Mouse (Mus musculus): Measurements from ENCODE around the gene Rps6ka5. TPM values are rescaled to one million over a fixed set of nuclear protein-coding genes. Genes with fewer than 3 reads are reported as not detected.

Gene Rps6ka5
- polyA plus RNA-seq, 1 experiment: 2.2 TPM

- no peak for DNase-seq (ENCODE audit: low read depth)
Measured at GRCm38 (mm10) chr12:100660076-100660475, 66.7 kb downstream of the Rps6ka5 start.

- no peak for DNase-seq (ENCODE audit: low read depth)
Measured at GRCm38 (mm10) chr12:100655972-100656371, 70.8 kb downstream of the Rps6ka5 start.

DNA sequence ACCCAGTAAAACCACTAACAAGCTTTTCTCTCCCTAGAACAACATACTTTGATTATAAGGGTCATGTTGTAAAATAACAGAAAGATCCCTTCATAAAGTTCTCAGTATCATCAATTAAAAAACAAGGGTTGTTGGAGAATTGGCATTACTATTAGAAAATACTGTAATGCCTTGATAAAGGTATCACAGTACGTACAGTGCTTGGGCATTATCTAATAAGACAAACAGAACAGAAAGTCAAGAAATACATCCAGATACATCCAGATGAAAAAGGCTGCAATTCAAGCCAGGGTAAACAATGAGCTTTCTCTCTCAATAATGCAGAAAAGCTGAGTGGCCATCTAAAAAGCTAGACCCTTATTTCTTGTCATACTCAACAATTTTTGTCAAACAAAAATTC lies 84.8 kb downstream of the Rps6ka5 start:
- no peak for DNase-seq (ENCODE audit: low read depth)

- DNase-seq (ENCODE audit: low read depth): no peak
Measured at GRCm38 (mm10) chr12:100640726-100641125, 86.1 kb downstream of the Rps6ka5 start.

DNA sequence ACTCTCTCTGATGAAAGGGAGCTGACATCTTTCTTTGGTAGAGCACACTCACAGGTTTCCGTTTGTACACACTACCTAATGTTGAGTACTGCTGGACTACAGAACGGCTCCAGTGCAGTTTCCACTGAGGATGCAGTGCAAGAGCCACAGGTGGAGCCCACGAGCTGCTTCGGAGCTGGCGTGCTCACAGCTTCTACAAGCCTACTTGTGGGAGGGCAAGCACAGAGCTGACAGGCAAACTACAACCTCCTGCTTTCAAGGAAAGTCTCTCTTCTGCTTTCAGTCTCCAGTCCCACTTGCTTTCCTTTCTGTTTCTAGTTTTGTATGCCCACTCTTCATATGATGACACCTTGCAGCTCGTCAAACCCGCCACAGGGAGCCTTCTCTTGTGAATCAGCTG lies 87.1 kb downstream of the Rps6ka5 start:
- DNase-seq (ENCODE audit: low read depth): no peak

- DNase-seq (ENCODE audit: low read depth): no peak
Measured at GRCm38 (mm10) chr12:100637886-100638285, 88.9 kb downstream of the Rps6ka5 start.

DNA sequence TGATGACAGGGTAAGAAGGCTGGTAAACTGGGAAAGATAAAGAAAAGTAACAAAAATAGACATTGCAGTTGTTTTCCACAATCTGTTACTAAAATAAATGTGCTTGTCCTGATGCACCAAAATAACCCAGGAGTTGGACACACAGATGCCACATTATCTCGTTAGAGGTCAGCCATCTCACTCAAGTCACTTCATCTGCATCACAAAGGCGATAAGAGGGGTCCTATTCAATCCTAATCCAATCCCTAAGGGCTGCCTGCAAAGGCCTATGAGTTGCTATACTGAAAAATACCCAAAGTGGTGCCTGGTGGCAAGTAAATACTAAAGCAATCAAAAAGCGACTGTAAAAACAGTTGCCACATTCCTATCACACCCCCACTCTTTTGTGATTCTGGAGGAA lies 90.0 kb downstream of the Rps6ka5 start:
- DNase-seq (ENCODE audit: low read depth): no peak

- no peak for DNase-seq (ENCODE audit: low read depth)
Measured at GRCm38 (mm10) chr12:100636299-100636633, 90.5 kb downstream of the Rps6ka5 start.

GRCm38 (mm10) chr12:100635601-100636298 lies 91.0 kb downstream of the Rps6ka5 start:
- no peak for DNase-seq (ENCODE audit: low read depth)

DNA sequence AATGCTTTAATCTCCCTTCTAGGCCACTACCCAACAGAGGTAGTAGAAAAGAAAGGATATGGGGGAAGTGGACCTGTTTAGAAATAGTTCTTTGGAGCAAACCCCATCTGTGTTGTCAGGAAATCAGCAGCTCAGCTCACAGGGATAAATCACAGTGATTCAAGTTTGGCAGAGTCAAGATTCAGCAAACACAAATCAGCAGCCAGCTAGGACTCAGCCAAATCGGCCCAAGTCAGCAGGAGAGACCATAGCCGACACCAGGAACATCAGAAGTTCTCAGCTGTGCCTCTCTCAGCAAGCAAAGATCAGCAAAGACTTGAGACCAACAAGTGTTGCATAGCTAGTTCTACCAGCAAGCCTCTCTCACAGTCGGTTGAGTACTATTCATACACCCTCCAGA lies 93.6 kb downstream of the Rps6ka5 start:
- no peak for DNase-seq (ENCODE audit: low read depth)

- DNase-seq (ENCODE audit: low read depth): no peak
Measured at GRCm38 (mm10) chr12:100631286-100631685, 95.5 kb downstream of the Rps6ka5 start.

GRCm38 (mm10) chr12:100629126-100629920 lies 97.5 kb downstream of the Rps6ka5 start:
- DNase-seq (ENCODE audit: low read depth): no peak

GRCm38 (mm10) chr12:100626991-100627677 lies 99.6 kb downstream of the Rps6ka5 start:
- DNase-seq (ENCODE audit: low read depth): no peak

DNA sequence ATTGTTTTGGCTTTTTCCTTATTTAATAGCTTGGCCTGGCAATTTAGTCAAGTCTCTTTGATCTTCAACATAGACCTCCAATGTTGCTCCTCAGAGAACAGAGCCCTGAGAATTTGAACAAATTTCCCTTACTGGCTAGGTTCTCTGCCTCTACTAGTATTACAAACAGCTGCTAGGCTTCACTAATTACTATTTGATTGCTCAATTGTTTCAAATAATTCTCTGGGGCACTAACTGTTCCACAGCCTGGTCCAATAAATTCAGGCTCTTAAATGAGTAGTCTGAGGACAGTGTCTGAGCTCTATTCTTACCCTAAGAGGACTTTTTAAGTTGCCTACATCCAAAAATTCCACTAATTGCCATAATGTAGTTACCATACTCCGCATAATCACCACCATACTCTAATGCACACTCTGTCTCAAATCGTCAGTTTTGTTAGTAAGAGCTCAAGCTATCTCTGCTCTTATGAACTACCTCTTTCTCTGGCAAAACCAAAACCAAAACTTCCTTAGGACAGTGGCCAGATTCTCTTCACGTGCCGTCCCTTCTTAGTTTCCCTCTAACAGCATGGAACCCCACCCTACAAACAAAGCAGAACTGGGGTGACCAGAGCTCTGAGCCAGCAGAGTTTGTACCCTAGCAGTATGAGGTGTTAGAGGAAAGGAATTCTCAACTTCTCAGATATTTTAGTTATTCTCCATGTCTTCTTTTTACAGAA lies 100.4 kb downstream of the Rps6ka5 start:
- DNase-seq (ENCODE audit: low read depth): no peak

DNA sequence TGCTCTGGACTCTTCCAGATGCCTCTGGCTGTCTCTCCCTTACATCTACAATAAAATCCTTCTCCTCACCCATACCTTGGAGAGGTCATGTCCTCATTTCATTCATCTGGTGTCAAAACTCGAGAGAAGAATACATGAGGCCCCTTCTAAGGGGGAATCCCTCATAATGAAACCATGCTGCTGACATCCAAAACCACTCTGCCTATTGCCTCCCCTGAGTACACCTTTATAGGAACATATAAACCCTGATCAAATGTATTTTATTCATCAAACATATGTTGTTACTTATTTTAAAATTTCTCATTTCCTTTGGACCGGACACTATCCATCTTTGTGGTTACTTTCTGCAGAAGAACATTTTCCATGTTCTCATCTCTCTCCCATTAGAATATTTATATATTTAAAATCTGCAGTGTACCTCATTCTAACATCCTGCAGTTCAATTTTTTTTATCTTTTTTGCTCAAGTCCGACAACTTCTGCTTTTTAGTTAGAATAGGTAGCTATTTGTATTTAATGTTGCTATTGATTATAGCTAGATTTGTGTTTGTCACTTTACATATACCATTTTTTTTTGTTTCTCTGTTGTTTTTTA lies 101.8 kb downstream of the Rps6ka5 start:
- no peak for DNase-seq (ENCODE audit: low read depth)

DNA sequence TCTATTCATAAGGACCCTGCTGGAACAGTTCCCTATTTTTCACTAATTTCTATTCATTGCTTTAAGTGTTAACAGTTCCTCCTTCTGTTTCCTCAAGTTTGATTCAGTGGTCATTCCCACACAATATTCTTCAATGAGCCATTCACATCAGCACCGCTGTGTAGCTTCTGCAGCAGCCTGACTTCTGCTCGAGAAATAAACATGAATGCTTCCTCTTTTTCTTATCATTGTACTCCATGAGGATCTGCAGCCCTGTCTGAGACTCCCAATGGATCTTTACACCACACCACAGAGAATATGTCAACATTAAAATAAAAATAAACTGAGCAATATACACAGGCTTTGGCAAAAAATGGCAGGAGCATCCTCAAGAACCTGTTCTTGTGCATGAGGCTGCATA lies 111.5 kb downstream of the Rps6ka5 start:
- no peak for DNase-seq (ENCODE audit: low read depth)

DNA sequence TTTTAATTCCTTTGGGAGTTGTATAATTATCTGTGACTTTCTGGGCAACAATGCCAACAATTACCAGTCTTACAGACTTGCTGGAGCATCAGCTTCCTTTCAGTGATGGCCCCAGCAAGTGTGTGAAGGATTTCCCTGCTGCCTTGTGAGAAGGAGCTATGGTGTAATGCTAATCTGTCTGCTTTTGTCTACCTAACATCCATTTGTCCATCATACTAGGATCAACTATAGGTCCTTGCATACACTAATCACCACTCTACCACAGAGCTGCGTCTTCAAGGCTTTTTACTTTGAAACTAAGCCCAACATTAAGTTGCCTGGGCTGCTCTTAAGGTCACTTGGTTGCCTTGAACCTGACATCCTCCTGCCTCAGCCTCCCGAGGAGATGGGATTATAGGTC lies 112.9 kb downstream of the Rps6ka5 start:
- DNase-seq (ENCODE audit: low read depth): no peak

- no peak for DNase-seq (ENCODE audit: low read depth)
Measured at GRCm38 (mm10) chr12:100613192-100613700, 113.5 kb downstream of the Rps6ka5 start.

GRCm38 (mm10) chr12:100609766-100610165 lies 117.0 kb downstream of the Rps6ka5 start:
- no peak for DNase-seq (ENCODE audit: low read depth)

- DNase-seq (ENCODE audit: low read depth): no peak
Measured at GRCm38 (mm10) chr12:100609064-100609463, 117.7 kb downstream of the Rps6ka5 start.

DNA sequence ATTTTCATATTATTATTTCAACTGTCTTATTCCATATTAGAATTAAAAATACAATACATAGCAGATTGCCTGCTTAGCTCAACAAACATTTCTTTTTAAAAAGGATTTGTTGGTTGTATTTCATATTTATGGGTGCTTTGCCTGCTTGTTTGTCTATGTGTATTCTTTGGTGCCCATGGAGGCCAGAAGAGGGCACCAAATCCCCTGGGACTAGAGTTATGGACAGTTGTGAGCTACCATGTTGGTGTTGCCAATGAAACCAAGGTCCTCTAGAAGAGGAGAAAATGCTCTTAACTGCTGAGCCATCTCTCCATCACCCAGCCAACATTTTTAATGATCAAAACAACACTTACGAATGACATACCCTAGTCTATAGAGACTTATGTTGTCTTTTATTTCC lies 120.0 kb downstream of the Rps6ka5 start:
- no peak for DNase-seq (ENCODE audit: low read depth)

GRCm38 (mm10) chr12:100605596-100605995 lies 121.2 kb downstream of the Rps6ka5 start:
- DNase-seq (ENCODE audit: low read depth): no peak

Data from gonadal fat pad, adult 2 months (tissue).